Mouse (Mus musculus) CH12.LX (cell line): ENCODE measurements around the gene Ccdc188. TPM values are rescaled to one million over a fixed set of nuclear protein-coding genes. Genes with fewer than 3 reads are reported as not detected.

ENCODE experiments used
- DNase-seq: peaks from one replicate; pipeline ENCODE4 v3.0.0-alpha.2; 2013; ENCODE audit errors: extremely low read depth
- H3K27ac ChIP-seq: 2 replicates; pipeline ENCODE4 v1.5.1; 2012; ENCODE audit warnings: low read depth, mild to moderate bottlenecking, control low read depth, moderate library complexity; ENCODE audit not compliant: insufficient read depth
- H3K27me3 ChIP-seq: replicated peaks from 2 replicates; pipeline ENCODE3; 2012; ENCODE audit warnings: inconsistent platforms
- H3K36me3 ChIP-seq, 2 experiments: replicated peaks in 1 of 2; 2 replicates each; pipeline versions ENCODE3 to v1.6.1; 2012; ENCODE audit warnings: inconsistent platforms in 1 of 2, low read length in 1 of 2, mild to moderate bottlenecking in 1 of 2, mixed read lengths in 1 of 2, moderate library complexity in 1 of 2; ENCODE audit not compliant: control insufficient read depth in 1 of 2, insufficient read depth in 1 of 2
- H3K4me1 ChIP-seq, 2 experiments: 2 replicates each; pipeline ENCODE4 v1.6.1; 2012; ENCODE audit warnings: inconsistent platforms in 1 of 2, moderate library complexity in 1 of 2; ENCODE audit not compliant: insufficient read depth in 2 of 2, control insufficient read depth in 1 of 2
- H3K4me2 ChIP-seq: 2 replicates; pipeline ENCODE4 v1.6.1; 2012; ENCODE audit warnings: low read depth, mild to moderate bottlenecking, control low read depth; ENCODE audit not compliant: poor library complexity, insufficient read depth, severe bottlenecking
- H3K4me3 ChIP-seq, 3 experiments: fragments of 150-350 bp in 1 of 3; sonication (generic) in 1 of 3; replicated peaks in 1 of 3; 2 replicates each; pipeline versions ENCODE3 to v1.5.1; 2011 to 2012; ENCODE audit warnings: low read depth in 2 of 3, low read length in 2 of 3, mild to moderate bottlenecking in 2 of 3, moderate library complexity in 2 of 3, control low read depth in 1 of 3, improper control_type of control experiment in 1 of 3, inconsistent platforms in 1 of 3, mixed read lengths in 1 of 3; ENCODE audit not compliant: poor library complexity in 1 of 3
- H3K79me2 ChIP-seq: replicated peaks from 2 replicates; pipeline ENCODE4 v1.6.1; 2012; ENCODE audit warnings: mild to moderate bottlenecking, moderate library complexity; ENCODE audit not compliant: control insufficient read depth, poor library complexity, insufficient read depth, severe bottlenecking; ENCODE audit errors: extremely low read depth
- H3K9ac ChIP-seq: 2 replicates; pipeline ENCODE4 v1.6.1; 2012; ENCODE audit warnings: low read depth, mild to moderate bottlenecking, control low read depth, moderate library complexity; ENCODE audit not compliant: insufficient read depth
- H3K9me3 ChIP-seq: replicated peaks from 2 replicates; pipeline ENCODE3; 2012; ENCODE audit warnings: low read length, inconsistent platforms, mixed read lengths
- CHD2 ChIP-seq: IDR thresholded peaks from 2 replicates; pipeline ENCODE4 v1.6.1; 2011; ENCODE audit warnings: low read length, improper control_type of control experiment
- CTCF ChIP-seq, 2 experiments: IDR thresholded peaks in 1 of 2; conservative IDR thresholded peaks in 1 of 2; 2 replicates each; pipeline ENCODE4 v1.5.1; 2011 to 2012; ENCODE audit warnings: low read depth in 2 of 2, low read length in 2 of 2, improper control_type of control experiment in 1 of 2, inconsistent platforms in 1 of 2, mild to moderate bottlenecking in 1 of 2, moderate library complexity in 1 of 2
- E2F4 ChIP-seq: IDR thresholded peaks from 2 replicates; pipeline ENCODE4 v1.6.1; 2011; ENCODE audit warnings: low read depth, low read length, improper control_type of control experiment; ENCODE audit not compliant: insufficient replicate concordance
- EP300 ChIP-seq: IDR thresholded peaks from 2 replicates; pipeline ENCODE4 v1.6.1; 2011; ENCODE audit warnings: low read length, improper control_type of control experiment
- ETS1 ChIP-seq: conservative IDR thresholded peaks from 2 replicates; pipeline ENCODE4 v1.6.1; 2012; ENCODE audit warnings: low read depth, mild to moderate bottlenecking, inconsistent platforms, low read length, improper control_type of control experiment, moderate library complexity
- IRF4 ChIP-seq: IDR thresholded peaks from 2 replicates; pipeline ENCODE4 v1.6.1; 2014; ENCODE audit warnings: low read depth, mild to moderate bottlenecking, inconsistent platforms, low read length, improper control_type of control experiment
- JUN ChIP-seq: IDR thresholded peaks from 2 replicates; pipeline ENCODE4 v1.6.1; 2011; ENCODE audit warnings: low read depth, mild to moderate bottlenecking, low read length, improper control_type of control experiment, moderate library complexity; ENCODE audit not compliant: insufficient read depth
- KAT2A ChIP-seq: IDR thresholded peaks from 2 replicates; pipeline ENCODE4 v1.6.1; 2012; ENCODE audit warnings: low read length, improper control_type of control experiment, inconsistent platforms; ENCODE audit not compliant: insufficient replicate concordance
- MAFK ChIP-seq: IDR thresholded peaks from 2 replicates; pipeline ENCODE4 v1.6.1; 2011; ENCODE audit warnings: low read length, improper control_type of control experiment; ENCODE audit not compliant: insufficient replicate concordance
- MAX ChIP-seq: IDR thresholded peaks from 2 replicates; pipeline ENCODE4 v1.6.1; 2011; ENCODE audit warnings: low read length, improper control_type of control experiment
- MEF2A ChIP-seq: IDR thresholded peaks from 2 replicates; pipeline ENCODE4 v1.6.1; 2014; ENCODE audit warnings: low read depth, mild to moderate bottlenecking, inconsistent platforms, low read length, improper control_type of control experiment, borderline replicate concordance
- MXI1 ChIP-seq: IDR thresholded peaks from 2 replicates; pipeline ENCODE4 v1.6.1; 2011; ENCODE audit warnings: mild to moderate bottlenecking, low read depth, low read length, improper control_type of control experiment
- NELFE ChIP-seq: IDR thresholded peaks from 2 replicates; pipeline ENCODE4 v1.6.1; 2011; ENCODE audit warnings: low read depth, low read length, improper control_type of control experiment
- PAX5 ChIP-seq: IDR thresholded peaks from 2 replicates; pipeline ENCODE4 v1.6.1; 2012; ENCODE audit warnings: low read length, inconsistent platforms, mixed read lengths
- POLR2AphosphoS2 ChIP-seq: IDR thresholded peaks from 2 replicates; pipeline ENCODE4 v1.6.1; 2011; ENCODE audit warnings: low read depth, low read length, improper control_type of control experiment
- RAD21 ChIP-seq: IDR thresholded peaks from 2 replicates; pipeline ENCODE4 v1.6.1; 2011; ENCODE audit warnings: low read depth, mild to moderate bottlenecking, low read length, improper control_type of control experiment, moderate library complexity
- RCOR1 ChIP-seq: conservative IDR thresholded peaks from 2 replicates; pipeline ENCODE4 v1.6.1; 2012; ENCODE audit warnings: low read depth, mild to moderate bottlenecking, inconsistent platforms, low read length, improper control_type of control experiment
- SIN3A ChIP-seq: IDR thresholded peaks from 2 replicates; pipeline ENCODE4 v1.6.1; 2012; ENCODE audit warnings: low read length, improper control_type of control experiment, inconsistent platforms
- SMC3 ChIP-seq: IDR thresholded peaks from 2 replicates; pipeline ENCODE4 v1.6.1; 2011; ENCODE audit warnings: low read depth, low read length, improper control_type of control experiment
- TBP ChIP-seq: conservative IDR thresholded peaks from 2 replicates; pipeline ENCODE4 v1.6.1; 2011; ENCODE audit warnings: low read depth, low read length, improper control_type of control experiment
- UBTF ChIP-seq: IDR thresholded peaks from 2 replicates; pipeline ENCODE4 v1.6.1; 2012; ENCODE audit warnings: low read depth, mild to moderate bottlenecking, inconsistent platforms, low read length, improper control_type of control experiment, moderate library complexity
- USF1 ChIP-seq: IDR thresholded peaks from 2 replicates; pipeline ENCODE4 v1.6.1; 2014; ENCODE audit warnings: low read depth, mild to moderate bottlenecking, inconsistent platforms, low read length, improper control_type of control experiment
- USF2 ChIP-seq: conservative IDR thresholded peaks from 2 replicates; pipeline ENCODE4 v1.6.1; 2011; ENCODE audit warnings: low read depth, low read length, improper control_type of control experiment
- ZC3H11A ChIP-seq: IDR thresholded peaks from 2 replicates; pipeline ENCODE4 v1.6.1; 2012; ENCODE audit warnings: low read depth, mild to moderate bottlenecking, inconsistent platforms, low read length, improper control_type of control experiment
- dilution Hi-C: fragments of 300-500 bp; cut with MboI; formaldehyde crosslinking; loops from 2 replicates; pipeline ENCODE4 v1.14.3; 2020; ENCODE audit warnings: low sequenced_read_pairs; ENCODE audit not compliant: extremely low pct_unique_long_range_greater_than_20kb, extremely low pct_ligation_motif_present
- in situ Hi-C: fragments of 300-500 bp; cut with MboI; formaldehyde crosslinking; loops from 3 replicates; pipeline ENCODE4 v1.14.3; 2019; ENCODE audit warnings: low sequenced_read_pairs, low pct_ligation_motif_present, low pct_unique_long_range_greater_than_20kb, mixed read lengths
- polyA plus RNA-seq: library from polyadenylated mRNA; unstranded; fragments of >175 nt; gene quantifications from 2 replicates; pipeline ENCODE4 v1.2.1, GENCODE M21; 2012; ENCODE audit warnings: low read depth; ENCODE audit not compliant: insufficient read length
- total RNA-seq, 2 experiments: library from RNA; depleted of rRNA; stranded (reverse); fragments of 300-350 nt in 1 of 2; fragments of >200 nt in 1 of 2; gene quantifications; 2 replicates each; pipeline ENCODE4 v1.2.3; 2012 to 2014

Gene Ccdc188
- total and polyA plus RNA-seq, 3 experiments, result 0.30 TPM; not detected in 2

GRCm38 (mm10) chr16:18227897-18228422, 10.3 kb downstream of the Ccdc188 start:
- no peak for DNase-seq
- Histone ChIP-seq H3K27ac (no peak overlapping the region), H3K4me1 (peaks cover 26 to 45% of the 10 kb centered on the region in 2 experiments), H3K79me2 (no peaks in the 10 kb centered on the region), H3K9me3 (no peaks in the 10 kb centered on the region), H3K9ac (no peak overlapping the region), H3K4me3 (no peak overlapping the region), H3K4me2 (no peak overlapping the region), H3K36me3 (peaks cover 56 to 79% of the 10 kb centered on the region in 2 experiments), H3K27me3 (no peaks in the 10 kb centered on the region)
- dilution Hi-C loops (no loop called here), in situ Hi-C loops (no loop called here)
- TF ChIP-seq POLR2AphosphoS2, result no peak
- TF ChIP-seq MAX, result no peak
- no peak for TF ChIP-seq RCOR1
- no peak for TF ChIP-seq NELFE
- TF ChIP-seq CTCF (conservative IDR thresholded peaks at IDR 0.05 in 1 of 2, IDR thresholded peaks at IDR 0.05 in 1 of 2; ENCODE audit: low read depth in 2 of 2, low read length in 2 of 2), result no peak
- TF ChIP-seq KAT2A, result no peak
- TF ChIP-seq PAX5, result no peak
- no peak for TF ChIP-seq ZC3H11A
- no peak for TF ChIP-seq MAFK
- no peak for TF ChIP-seq MXI1
- TF ChIP-seq MEF2A, result no peak
- TF ChIP-seq EP300, result no peak
- no peak for TF ChIP-seq ETS1

- H3K9me3 ChIP-seq, result no peaks in the 10 kb centered on the region
- no peak overlapping the region for H3K27ac ChIP-seq
- no peak overlapping the region for H3K4me3 ChIP-seq
- DNase-seq, result no peak
- dilution Hi-C loops (no loop called here), in situ Hi-C loops (no loop called here)
- TF ChIP-seq TBP (no peak), UBTF (no peak), USF2 (no peak), E2F4 (no peak), KAT2A (no peak), RAD21 (no peak), USF1 (no peak), PAX5 (no peak), SMC3 (no peak), POLR2AphosphoS2 (no peak), CHD2 (no peak), MXI1 (no peak), JUN (no peak), IRF4 (no peak), RCOR1 (no peak), EP300 (no peak), SIN3A (no peak)
- H3K4me2 ChIP-seq, result no peak overlapping the region
- H3K4me1 ChIP-seq, result peaks cover 26 to 54% of the 10 kb centered on the region in 2 experiments
- H3K27me3 ChIP-seq, result no peaks in the 10 kb centered on the region
- H3K79me2 ChIP-seq, result no peaks in the 10 kb centered on the region
- H3K9ac ChIP-seq, result no peak overlapping the region
- peaks cover 50 to 70% of the 10 kb centered on the region in 2 experiments for H3K36me3 ChIP-seq
These were observed 11.2 kb downstream of the Ccdc188 start for GRCm38 (mm10) chr16:18228856-18229255.
